Mouse (Mus musculus): ENCODE results near the gene Sec11a.
"Not testable (repeated sequence)": the region's sequence is repeated elsewhere in the genome, so short reads cannot be mapped to it uniquely, and the experiment has no call there.

Gene Sec11a

DNA sequence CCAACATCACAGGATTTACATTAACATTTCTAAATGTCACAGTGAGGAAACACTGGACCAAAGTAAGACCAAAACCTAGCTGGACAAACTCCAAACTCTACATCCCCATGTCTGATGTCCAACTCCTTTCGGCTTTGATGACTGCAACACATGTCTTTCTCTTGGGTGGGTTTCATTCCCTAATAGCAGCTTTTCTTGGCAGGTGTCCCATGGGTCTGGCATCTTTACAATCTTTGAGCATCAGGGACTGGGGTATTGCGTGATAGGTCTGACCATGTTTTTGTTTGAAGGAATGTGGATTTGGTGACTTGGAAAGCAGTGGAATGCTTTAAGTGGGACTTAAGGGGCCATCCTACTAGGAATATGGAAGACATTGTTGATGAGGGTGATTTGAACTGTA, 9.3 kb upstream of the Sec11a start:
- no peak for DNase-seq (ENCODE audit: low read depth)

DNA sequence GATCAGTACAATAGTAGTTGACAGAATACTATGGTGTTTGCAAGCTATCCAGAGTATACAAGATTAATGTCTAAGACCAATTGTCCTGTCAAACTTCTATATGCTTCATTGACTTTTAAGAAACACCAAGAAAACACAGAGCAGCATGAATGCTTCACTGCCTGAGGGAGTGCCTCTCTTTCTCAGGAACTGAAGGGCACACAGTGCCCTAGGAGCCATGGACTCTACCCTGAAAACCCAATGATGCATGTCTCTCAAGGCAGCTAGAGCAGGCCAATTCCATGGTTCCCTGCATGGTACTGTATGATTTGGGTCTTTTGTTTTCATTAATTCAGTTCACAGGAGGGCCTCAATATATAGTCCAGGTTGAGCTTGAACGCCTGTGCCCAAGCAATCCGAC, 6.7 kb upstream of the Sec11a start:
- no peak for DNase-seq (ENCODE audit: low read depth)

DNA sequence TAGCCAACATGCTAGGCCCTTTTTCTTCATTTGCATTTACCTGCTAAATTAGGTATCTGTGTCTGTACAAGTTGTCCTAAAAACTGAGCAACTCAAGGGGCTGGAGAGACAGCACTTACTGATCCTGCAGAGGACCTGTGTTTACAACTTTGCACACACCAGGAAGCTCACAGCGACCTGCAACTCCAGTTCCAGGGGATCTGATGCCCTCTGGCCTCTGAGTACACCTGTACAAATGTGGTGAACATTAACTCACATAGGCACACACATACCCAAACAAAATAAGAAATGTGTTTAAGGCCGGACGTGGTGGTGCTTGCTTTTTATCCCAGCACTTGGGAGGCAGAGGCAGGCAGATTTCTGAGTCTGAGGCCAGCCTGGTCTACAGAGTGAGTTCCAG, 4.6 kb upstream of the Sec11a start:
- no peak for DNase-seq (ENCODE audit: low read depth)

GRCm38 (mm10) chr7:80951461-80951860, 3.9 kb upstream of the Sec11a start:
- no peak for DNase-seq (ENCODE audit: low read depth)

DNA sequence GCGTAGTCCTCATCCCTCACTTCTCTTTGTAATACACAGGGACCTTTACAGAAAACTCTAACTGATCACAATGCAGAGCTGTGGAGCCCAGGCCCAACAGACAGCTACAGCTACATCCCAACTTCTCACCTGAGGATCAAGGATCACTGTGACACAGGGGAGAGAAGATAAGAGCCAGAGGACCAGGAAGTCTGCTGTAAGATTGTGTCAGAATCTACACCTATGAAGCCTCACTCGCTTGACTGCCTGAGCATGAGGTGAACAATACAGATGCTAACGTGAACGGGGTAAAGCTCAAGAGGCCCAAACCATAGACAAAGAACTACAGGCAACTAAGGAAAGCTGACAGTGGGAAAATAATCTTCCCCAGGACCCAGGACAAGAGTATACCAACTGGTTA, 7.8 kb downstream of the Sec11a start:
- no peak for DNase-seq (ENCODE audit: low read depth)

GRCm38 (mm10) chr7:80937304-80937666, 10.3 kb downstream of the Sec11a start:
- DNase-seq (ENCODE audit: low read depth): not testable (repeated sequence)

DNA sequence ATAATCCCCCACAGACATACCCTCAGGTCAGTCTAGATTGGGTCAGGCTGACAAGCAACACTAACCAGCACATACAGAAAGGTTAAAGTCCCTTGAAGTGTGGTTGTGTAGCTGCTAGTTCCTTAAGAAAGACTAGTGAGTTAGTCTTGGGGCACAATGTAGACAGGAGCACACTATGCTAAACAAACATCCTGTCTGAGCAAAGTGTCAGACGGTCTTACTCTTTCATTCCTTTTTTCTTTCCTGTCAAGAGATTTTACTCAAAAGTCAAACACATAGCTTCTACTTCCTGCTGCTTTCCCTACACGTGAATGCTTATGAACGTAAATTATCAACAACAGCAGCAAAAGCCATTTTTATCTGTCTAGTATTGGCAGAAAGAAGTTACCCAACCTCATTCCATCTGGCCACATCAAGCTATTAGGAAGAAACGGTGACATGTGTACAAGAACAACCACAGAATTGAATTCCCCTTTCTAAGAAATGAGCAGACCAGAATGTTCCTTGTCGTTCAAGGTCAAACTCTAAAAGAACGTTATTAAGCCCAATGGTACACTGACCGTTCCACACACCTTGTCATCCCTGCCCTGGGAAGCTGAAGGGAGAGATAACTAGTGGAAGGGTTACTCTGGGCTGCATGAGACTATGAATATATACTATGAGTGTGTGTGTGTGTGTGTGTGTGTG, 10.8 kb downstream of the Sec11a start:
- not testable (repeated sequence) for DNase-seq (ENCODE audit: low read depth)

DNA sequence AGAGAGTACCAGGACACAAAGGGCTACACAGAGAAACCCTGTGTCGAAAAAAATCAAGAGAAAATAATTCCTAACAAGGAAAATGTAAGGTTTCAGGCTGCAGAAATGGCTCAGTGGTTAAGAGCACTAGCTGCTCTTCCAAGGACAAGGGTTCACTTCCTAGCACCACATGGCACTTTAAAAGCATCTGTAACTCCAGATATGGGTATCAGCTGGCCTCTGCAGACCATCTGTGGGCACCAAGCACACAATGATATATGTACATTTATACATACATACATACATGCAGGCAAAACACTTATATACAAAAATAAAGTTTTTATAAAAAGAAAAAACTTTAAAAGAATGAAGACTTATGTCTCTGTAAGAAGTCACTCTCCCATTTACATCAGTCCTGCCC, 11.7 kb downstream of the Sec11a start:
- DNase-seq (ENCODE audit: low read depth): no peak

GRCm38 (mm10) chr7:80932777-80933176, 14.8 kb downstream of the Sec11a start:
- DNase-seq (ENCODE audit: low read depth): no peak

DNA sequence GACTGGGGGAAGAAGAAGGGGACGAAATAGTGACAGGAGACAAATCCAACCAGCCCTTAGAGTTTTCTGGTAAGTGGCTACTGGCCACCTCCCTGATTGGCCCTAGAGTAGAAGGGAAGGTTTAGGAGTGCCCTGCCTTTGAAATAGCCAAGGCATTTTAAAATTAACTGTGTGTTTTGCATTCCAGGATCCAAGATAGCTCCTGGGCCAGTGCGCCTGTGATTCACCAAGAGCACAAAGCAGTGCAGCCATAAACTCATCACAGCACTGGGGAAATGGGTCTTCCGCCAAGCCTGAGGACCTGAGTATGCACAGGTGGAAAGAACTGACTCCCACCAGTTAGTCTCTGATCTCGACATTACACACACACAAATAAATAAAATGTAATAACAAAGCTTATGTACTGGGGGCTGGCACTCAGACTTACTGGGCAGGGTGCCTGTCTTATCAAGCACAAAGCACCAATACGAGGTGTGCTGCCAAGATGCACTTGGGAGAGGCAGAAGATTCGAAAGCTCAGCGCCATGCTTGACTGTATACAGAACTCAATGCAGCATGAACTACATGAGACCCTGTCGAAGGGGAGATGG, 15.9 kb downstream of the Sec11a start:
- no peak for DNase-seq (ENCODE audit: low read depth)

DNA sequence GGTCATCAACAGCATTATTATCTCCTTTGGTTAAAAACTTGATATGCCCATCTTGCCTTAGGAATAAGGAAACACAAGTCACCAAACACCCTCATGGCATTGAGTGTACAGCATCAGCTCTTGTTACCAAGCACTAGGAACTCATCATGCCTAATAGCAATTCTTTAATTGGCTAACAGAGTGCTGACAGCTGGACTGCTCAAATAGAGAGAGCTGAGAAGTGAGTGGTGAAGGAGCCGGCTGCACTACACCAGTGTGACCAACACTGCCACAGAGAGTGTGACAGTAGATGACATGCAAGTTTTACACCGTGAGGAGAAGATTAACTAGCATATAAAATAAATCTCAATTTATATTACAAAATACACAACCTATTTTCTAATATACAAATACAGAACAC, 24.4 kb downstream of the Sec11a start:
- DNase-seq (ENCODE audit: low read depth): no peak

- DNase-seq (ENCODE audit: low read depth): no peak
Observed at GRCm38 (mm10) chr7:80919647-80920008, 28.0 kb downstream of the Sec11a start.

DNA sequence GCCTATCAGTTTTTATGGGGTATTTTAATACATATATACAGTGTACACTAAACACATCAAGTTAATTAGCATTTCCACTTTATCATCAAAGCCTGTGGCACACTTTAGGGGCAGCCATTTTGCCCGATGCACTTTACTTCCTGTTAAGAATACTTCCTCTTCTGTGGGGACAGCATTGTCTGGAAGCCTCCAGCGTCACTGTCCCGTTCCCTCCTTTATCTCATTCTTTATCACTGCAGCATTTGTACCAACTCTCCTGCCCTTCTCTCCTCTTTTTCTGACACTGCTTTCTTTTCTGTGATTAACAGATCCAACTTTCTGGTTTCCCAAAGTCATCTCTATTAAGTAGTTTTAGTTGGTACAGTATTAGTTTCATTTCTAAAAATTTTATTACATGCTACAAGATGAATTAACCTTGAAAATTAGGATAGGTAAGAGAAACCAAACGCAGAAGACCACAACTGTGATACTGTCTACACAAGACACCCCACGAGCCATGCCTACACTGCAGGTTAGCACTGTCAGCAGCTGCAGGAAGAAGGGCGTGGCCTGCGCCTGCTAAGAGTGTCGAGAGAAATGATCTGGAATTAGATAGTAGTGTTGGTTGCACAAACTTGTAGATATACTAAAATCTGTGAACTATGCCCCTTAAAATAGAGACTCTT, 28.5 kb downstream of the Sec11a start:
- no peak for DNase-seq (ENCODE audit: low read depth)

GRCm38 (mm10) chr7:80917916-80918465, 29.6 kb downstream of the Sec11a start:
- DNase-seq (ENCODE audit: low read depth): no peak

GRCm38 (mm10) chr7:80912496-80912895, 35.1 kb downstream of the Sec11a start:
- DNase-seq (ENCODE audit: low read depth): no peak

GRCm38 (mm10) chr7:80911053-80911452, 36.5 kb downstream of the Sec11a start:
- DNase-seq (ENCODE audit: low read depth): no peak

- no peak for DNase-seq (ENCODE audit: low read depth)
Observed at GRCm38 (mm10) chr7:80904921-80905515, 42.6 kb downstream of the Sec11a start, which contains the start of gene Nmb. Gene Nmb, minus strand, starts transcription at chr7:80905076.

DNA sequence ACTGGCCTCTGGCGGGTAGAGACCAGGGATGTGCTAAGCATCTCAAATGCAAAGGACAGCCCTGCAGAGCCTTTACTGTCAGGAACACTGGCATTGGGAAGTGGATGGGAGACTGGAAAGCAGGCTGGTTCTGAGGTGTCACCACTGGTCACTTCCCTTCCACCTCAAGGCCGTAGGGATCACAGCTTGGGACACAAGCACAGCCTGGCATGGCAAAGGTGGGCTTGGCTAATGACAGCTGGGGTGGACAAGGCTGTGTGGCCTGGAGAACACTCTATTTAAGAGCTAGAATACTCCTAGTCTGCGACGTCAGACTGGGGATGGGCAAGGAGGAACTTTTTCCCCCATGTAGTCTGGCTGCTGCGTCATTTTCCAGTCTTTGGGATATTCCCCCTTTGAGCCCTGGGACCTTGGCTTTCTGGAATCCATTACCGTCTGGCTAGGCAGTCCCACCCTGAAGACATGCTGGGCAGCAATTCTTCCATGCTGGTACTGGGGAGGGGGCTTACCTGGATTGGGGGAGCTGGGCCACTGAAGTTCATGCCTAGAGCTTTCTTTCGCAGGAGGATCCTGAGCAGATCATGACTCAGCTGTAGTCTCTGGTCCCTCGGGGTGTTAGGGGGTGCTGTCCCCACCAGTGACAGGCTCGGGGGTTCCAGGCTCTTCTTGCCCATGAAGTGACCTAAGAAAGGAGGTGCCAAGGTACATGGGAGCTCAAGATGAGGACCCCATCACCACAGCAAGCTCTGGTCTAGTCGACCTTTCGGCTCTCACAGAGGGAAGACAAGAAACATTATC, 43.8 kb downstream of the Sec11a start:
- DNase-seq (ENCODE audit: low read depth): no peak

DNA sequence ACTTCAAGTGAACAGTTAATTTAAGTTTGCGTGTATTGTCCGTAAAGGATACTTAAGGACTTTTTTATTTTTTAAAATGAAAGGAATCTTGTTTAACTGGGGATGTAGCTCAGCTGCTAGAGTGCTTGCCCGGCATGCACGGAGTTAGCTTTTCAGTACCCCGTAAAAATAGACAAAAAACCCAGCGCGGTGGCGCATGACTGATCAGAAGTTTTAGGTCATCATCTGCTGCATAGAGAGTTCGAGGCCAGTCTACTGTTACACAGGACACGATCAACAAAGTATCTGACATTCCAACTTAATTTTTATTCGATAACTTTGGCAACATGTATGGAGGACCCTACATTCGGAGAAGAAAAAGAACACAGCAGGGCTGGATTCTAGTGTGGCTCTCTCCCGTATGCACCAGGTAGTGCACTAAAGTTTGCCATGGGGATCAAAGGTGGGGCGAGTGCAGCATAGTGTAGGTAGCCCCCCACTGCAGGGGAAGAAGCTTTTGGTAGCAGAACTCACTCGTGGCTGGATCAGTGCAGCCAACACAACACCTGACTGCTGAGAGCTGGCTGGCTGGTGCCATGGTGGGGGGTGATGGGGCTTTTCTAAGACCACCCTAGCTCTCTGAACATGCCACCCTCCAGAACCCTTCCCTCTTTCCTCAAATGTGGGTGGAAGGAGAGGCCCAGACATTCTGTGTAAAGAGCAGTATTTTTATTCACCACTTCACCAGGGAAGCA, 45.9 kb downstream of the Sec11a start:
- no peak for DNase-seq (ENCODE audit: low read depth)

- peak; percentile 85 for DNase-seq (ENCODE audit: low read depth)
Observed at GRCm38 (mm10) chr7:80900944-80901501, 46.6 kb downstream of the Sec11a start, which contains the start of gene Wdr73. Gene Wdr73, minus strand, starts transcription at chr7:80901269.

- DNase-seq (ENCODE audit: low read depth): no peak
Observed at GRCm38 (mm10) chr7:80897721-80898120, 49.9 kb downstream of the Sec11a start.
